Mouse (Mus musculus): ENCODE measurements around the gene Grap. TPM values are rescaled to one million over a fixed set of nuclear protein-coding genes. Genes with fewer than 3 reads are reported as not detected.

Gene Grap
- total RNA-seq, 2 experiments from 2014 or later, result 7.9 to 8.9 TPM

GRCm38 (mm10) chr11:61657432-61657831 is 4.4 kb downstream of the Grap start:
- no peak for DNase-seq

GRCm38 (mm10) chr11:61658360-61658922 is 5.4 kb downstream of the Grap start:
- no peak for DNase-seq

DNA sequence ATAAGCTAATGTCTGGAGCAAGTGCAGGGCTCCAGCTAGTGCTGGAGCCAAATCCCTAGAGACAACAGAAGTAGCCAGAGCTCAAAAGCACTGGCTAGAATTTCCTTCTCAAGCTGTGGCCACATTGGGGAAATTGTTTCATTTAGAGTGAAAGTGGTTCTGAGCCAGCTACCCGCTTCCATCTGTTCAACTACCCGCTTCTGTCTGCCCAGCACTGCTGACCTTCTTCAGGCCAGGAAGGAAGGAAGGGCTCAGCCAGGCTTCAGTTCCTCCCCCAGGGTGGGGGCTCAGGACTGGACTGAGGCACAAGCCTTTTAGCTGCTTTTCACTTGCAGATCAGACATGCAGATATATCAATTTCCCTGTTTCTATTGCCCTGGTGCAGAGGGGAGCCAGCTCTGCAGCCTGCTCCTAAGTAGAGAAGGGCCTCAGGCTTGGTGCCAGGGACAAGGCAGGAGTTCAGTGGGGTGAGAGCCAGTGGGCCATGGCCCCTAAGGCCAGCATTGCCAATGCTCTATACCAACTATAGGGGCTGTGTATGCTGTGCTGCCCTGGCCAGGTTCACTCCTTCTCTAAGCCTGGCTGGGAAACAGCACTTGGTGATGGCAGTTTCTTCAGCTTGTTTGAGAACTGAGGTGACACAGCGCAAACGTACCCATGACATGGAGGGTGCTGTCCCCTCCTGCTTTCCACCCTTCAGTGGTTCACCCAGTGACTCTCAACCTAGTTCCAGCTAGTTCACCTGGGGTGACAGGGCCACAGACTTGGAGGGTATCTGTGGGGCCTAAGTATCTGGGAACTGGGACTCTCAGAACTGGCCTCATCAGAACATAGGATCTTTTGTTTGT is 6.2 kb downstream of the Grap start:
- peak; percentile 8 to 35 for DNase-seq

- no peak for DNase-seq
Measured at GRCm38 (mm10) chr11:61660001-61660400, 6.9 kb downstream of the Grap start.

DNA sequence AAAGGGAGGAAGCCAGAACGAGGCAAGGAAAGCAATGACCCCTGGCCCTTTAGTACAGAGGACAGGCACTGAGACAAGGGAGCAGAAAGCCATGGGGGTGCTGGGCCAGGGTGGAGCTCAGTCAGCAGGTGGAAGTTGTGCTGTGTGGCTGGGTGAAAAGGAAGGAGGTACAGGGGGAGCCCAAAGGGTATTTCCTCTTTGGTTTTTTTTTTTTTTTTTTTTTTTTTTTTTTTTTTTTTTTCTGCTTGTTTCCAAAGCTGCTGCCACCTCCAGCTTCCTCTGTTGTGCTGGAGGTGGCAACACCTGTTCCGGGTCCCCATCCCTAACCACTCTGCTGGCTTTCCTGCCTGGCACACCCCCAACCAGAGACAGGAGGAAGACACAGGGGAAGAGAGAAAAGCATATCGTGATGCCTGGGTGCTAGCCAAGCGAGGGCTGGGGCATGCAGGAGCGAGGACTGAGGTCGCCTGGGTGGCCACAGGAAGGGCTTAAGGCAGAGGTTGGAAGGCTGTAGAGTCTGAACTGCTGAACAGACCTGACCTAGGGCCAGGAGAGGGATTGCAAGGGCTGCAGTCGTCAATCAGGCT is 7.8 kb downstream of the Grap start:
- DNase-seq, result no peak

GRCm38 (mm10) chr11:61662189-61662588 is 9.1 kb downstream of the Grap start:
- DNase-seq, result no peak

GRCm38 (mm10) chr11:61665401-61665800 is 12.3 kb downstream of the Grap start:
- DNase-seq, result peak; percentile 60 to 71

GRCm38 (mm10) chr11:61665991-61666799 is 13.1 kb downstream of the Grap start:
- peak; percentile 69 to 74 for DNase-seq

DNA sequence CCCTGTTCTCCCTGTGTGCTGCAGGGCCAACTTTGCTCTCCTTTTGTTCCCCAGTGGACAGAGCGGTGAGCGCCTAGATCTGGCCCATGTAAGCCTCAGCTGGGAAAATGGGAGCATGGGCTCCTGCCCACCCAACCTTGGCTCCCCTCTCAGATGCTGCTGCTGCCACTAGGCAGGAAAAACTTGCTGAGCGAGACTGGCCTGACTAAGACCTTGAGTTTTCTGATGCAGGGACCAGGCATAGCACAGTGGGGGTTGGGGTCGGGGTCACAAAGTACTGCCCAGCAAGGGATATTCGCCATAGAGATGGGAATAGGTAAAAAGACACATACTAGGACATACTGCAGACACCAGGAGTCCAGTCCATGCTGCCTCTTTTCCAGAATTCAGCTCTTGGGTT is 14.2 kb downstream of the Grap start:
- no peak for DNase-seq

GRCm38 (mm10) chr11:61667782-61668181 is 14.7 kb downstream of the Grap start:
- DNase-seq, result no peak

- DNase-seq, result no peak
Measured at GRCm38 (mm10) chr11:61669492-61670490, 16.7 kb downstream of the Grap start.

DNA sequence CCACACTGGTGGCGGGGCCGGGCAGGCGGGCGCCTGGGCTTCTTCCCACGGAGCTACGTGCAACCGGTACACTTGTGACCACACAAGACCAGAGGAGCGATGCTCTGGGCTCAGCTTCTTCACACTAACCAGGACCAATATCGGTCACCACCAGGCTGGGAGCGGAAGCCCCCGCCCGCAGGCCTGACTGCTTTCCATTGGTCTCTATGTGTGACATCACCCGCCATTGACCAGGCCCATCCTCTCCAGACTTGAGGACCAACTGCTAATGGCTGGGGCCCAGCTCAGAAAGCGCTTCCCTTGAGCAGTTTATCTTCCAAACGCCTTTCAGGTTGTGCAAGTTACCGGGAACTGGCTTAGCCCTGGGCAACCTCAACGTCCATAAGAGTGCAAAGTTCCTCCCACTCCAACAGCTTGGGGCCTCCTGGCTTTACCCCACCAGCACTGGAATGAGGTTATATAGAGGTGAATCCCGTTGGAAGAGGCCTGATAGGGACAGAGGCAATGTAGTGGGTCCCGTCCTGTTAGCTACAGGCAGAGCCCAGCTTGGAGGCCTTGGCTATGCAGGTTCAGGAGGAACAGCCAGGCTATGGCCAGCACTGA is 18.8 kb downstream of the Grap start:
- DNase-seq, result no peak

DNA sequence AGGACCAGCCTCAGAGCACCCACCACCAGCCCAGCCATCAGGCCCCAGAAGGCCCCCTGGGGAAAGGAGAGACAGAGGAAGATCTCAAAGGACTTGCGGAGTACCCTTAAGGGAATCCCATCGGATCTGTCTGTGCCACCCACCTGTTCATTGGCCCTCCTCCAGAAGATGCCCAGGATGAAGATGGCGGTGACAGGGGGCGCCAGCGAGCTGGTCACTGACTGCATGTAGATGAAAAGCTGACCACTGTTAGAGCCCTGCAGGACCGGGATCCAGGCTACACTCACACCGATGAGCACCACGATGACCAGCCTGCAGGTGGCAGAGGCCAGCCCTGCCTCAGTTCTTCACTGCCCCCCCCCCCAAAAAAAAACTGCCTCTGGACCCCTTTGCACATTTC is 20.6 kb downstream of the Grap start:
- DNase-seq, result peak; percentile 58 to 70

DNA sequence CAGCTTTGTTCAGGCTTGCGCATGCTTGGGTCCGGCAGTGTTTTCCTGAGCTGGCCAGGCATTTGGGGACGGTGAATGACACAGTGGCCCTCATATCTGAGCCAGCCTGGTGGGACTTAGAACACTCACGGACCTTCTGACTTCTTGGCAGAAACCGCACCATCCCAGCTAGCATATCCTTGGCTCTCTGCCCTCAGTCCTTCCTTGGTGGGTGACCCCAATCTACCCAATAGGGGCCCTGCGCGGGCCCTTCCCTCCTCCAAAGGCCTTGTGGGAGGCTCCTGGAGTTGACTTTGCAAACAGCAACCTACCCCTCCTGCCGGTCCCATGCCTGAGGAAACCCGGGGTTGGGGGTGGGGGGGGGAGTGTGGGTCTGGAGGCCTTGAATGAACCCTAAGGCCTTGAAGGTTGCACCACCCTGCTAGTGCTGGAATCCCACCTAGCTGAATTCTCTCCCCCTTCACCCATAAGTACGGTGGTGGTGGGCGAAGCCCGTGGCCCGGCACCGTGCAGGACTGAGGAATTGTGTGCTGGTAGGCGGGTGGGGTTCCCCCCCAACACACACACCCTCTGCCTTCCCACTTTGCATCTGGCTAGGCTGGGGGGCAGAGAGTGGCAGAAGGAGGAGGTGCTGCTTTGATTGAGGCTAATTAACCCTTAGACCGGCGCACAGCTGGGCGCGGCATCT is 21.2 kb downstream of the Grap start:
- peak in 1 of 2 experiments; percentile 13 for DNase-seq

DNA sequence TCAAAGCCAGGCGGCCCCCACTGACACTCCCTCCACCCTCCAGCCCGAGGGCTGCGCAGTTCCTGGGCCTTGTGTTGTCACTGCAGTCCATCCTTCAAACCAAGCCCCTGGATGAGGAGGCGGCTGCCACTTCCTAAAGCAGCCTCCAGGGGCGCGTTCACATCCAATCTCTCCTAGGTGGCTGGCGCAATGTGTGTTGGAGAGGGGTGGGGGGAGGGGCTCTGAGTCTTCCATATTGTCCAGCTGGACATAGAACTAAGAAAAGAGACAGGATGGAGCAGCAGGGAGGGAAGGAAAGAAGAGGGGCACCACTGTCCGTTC is 21.7 kb downstream of the Grap start:
- peak; percentile 21 to 27 for DNase-seq

DNA sequence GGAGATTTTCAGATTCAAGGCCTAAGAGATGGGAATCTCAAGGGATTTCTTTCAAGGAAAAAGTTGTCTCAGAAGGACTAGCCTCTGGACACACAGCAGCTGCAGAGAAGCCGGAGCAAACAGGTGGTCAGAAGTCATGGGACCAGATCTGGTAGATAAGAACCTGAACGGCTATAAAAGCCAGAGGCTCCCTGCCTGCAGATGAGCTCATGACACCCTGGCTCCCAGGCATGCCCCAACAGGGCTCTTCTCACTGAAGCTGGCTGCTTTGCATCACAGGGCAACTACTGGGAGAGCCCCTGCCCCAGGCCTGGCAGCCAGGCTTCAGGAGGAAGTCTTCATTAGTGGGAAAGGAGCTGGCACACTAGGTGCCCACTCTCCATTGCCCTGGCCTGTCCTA is 22.3 kb downstream of the Grap start:
- no peak for DNase-seq

GRCm38 (mm10) chr11:61676216-61676854 is 23.3 kb downstream of the Grap start:
- DNase-seq, result no peak

GRCm38 (mm10) chr11:61677709-61678108 is 24.6 kb downstream of the Grap start:
- no peak for DNase-seq

DNA sequence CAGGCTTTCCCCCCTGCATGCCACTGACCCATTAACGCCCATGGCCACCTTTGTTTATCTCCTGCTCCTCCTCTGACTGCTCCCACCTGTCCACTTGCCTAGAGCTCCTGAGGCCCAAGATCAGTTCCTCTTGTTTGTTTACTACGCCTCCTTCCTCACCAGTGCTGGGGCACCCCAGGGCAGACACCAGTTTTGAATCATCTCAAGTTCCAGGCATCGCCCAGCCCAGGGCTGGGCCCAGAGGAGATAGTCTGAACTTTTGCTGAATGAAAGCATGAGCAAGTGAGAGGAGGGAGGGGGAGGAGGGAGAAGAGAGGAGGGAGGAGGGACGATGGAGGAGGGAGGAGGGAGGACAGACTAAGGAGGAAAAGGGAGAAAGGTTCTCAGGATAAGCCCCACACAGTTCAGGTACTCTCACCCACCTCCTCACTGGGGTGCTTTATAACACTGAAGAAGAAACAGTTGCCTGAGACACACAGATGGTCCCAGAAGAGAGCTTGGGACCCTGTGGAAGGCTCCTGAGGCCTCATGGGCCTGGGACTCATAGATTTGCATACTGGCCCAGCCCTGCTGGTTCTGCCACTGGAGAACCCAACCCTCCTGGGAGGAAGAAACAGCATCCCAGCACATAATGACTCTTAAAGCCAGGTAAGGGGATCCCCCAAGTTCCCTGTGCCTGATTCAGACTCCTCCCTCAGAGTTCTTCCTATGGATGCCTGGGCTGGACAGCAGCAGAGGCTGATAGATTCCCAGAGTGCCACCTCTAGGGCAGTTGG is 26.2 kb downstream of the Grap start:
- no peak for DNase-seq

All from adrenal gland, postnatal 36 days (tissue).